In the genomic region with DNA sequence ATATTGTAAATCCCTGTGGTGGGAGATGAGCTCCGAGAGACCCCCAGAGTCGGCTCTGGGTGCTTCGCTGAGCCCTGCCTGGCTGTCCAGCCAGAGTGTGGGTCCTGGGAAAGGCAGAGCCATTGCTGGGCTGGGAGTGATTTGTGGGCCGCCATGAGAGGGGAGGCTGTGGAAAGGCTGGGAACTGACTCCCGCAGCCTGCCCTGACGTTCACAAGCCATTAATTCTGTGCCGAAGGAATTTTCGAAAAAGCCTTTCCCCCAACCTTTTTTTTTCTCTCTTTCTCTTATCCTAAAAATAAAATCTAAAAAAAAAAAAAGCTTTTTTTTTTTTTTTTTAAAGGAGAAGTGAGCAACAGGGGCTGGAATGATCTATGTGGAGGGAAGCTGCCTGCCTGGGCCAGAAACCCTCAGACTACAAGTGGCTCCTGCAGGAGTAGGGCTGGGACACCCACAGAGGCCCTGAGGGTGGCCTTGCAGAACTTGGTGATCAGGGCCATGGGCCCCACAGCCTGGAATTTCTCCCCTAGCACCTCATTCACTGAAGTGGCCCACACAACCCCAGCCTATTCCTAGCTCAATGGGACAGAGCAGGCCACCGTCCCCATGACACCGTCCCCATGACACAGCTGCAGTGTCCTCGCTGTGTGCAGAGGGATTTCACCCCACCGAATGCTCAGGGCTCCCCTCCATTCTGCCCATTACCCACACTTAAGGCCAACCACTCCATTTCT, we compare ENCODE assay signal across 12 mouse cellular contexts. TPM values are rescaled to one million over a fixed set of nuclear protein-coding genes. Genes with fewer than 3 reads are reported as not detected.
DNase-seq lines count a peak whose midpoint lies in the region; ATAC-seq and TF ChIP-seq lines count a peak whose summit lies in the region.
"Had no signal": no experiment of that assay in that cellular context is flagged by ENCODE, and none has a peak within 500 bp of the region (broad histone marks: within the 10 kb centered on the region; RNA-seq: fewer than 3 reads in every experiment).

No protein-coding gene starts in this region.

- H3K27me3 ChIP-seq in lung, embryonic 16.5 days (ENCODE audit: control insufficient read depth, insufficient read depth, low read depth, low read length): no peaks in the 10 kb centered on the region
- no peaks in the 10 kb centered on the region for H3K27me3 ChIP-seq in limb, embryonic 10.5 days (ENCODE audit: low read depth, poor library complexity, severe bottlenecking)
- no peaks in the 10 kb centered on the region for H3K27me3 ChIP-seq in stomach, postnatal 0 days (ENCODE audit: control insufficient read depth, insufficient read depth, low read length)

- peak overlapping the region; percentile 49 for H3K9ac ChIP-seq in lung, embryonic 16.5 days (ENCODE audit: low read length)
- H3K9ac ChIP-seq in stomach, postnatal 0 days (ENCODE audit: low read length): no peak overlapping the region

- ATAC-seq in lung, embryonic 16.5 days (ENCODE audit: low read depth): peak; percentile 82
- no peak for ATAC-seq in stomach, postnatal 0 days (ENCODE audit: low FRiP score, low TSS enrichment)

- intact Hi-C loops in gastrocnemius, adult 2 months (cut with DNase I): no loop called here
- intact Hi-C loops in gastrocnemius, postnatal 36 days (cut with DNase I): no loop called here

- peak overlapping the region; percentile 32 for H3K4me2 ChIP-seq in lung, embryonic 16.5 days (ENCODE audit: low read depth, low read length)
- no peak overlapping the region for H3K4me2 ChIP-seq in stomach, postnatal 0 days (replicated peaks; ENCODE audit: low read depth)

- peak overlapping the region; percentile 53 for H3K4me3 ChIP-seq in gastrocnemius, adult 2 months
- H3K4me3 ChIP-seq in lung, embryonic 16.5 days (ENCODE audit: low read length): no peak overlapping the region
- H3K4me3 ChIP-seq in lung, adult 2 months (replicated peaks; ENCODE audit: extremely low read depth, low read depth, low read length): no peak overlapping the region
- H3K4me3 ChIP-seq in limb, embryonic 10.5 days: no peak overlapping the region
- H3K4me3 ChIP-seq in stomach, postnatal 0 days (ENCODE audit: low read depth, low read length): no peak overlapping the region
- H3K4me3 ChIP-seq: midbrain, embryonic 10.5 days had no signal

- no peak for TF ChIP-seq CTCF in gastrocnemius, adult 2 months (IDR thresholded peaks at IDR 0.05)
- no peak for TF ChIP-seq CTCF in lung, adult 2 months (IDR thresholded peaks at IDR 0.05; ENCODE audit: insufficient read depth, low read length)
- TF ChIP-seq CTCF in stomach, postnatal 0 days (IDR thresholded peaks at IDR 0.05; ENCODE audit: low read depth): no peak

- peak overlapping the region; percentile 84 for H3K27ac ChIP-seq in gastrocnemius, adult 2 months
- H3K27ac ChIP-seq in lung, embryonic 16.5 days (ENCODE audit: low read length): peak overlapping the region; percentile 95
- H3K27ac ChIP-seq in limb, embryonic 10.5 days: peak overlapping the region; percentile 71
- H3K27ac ChIP-seq in stomach, postnatal 0 days (replicated peaks): peak overlapping the region; percentile 79
- H3K27ac ChIP-seq: midbrain, embryonic 10.5 days had no signal

- peak; percentile 29 for DNase-seq in gastrocnemius, adult 2 months
- no peak for DNase-seq in gastrocnemius, postnatal 36 days
- no peak for DNase-seq in lung, adult 2 months
- no peak for DNase-seq in limb, embryonic 10.5 days (ENCODE audit: low spot score)
- no peak for DNase-seq in stomach, postnatal 0 days (ENCODE audit: low spot score)
- no peak for DNase-seq in thymus, adult 18-20 months
- no peak for DNase-seq in cerebellum, postnatal 36 days
- DNase-seq: cerebellum, adult 11 months had no signal

- peaks cover 59% of the 10 kb centered on the region for H3K4me1 ChIP-seq in lung, embryonic 16.5 days (replicated peaks; ENCODE audit: control insufficient read depth, insufficient read depth, low read length)
- H3K4me1 ChIP-seq in lung, adult 2 months (ENCODE audit: control insufficient read depth, insufficient read depth, low read length): peaks cover 37% of the 10 kb centered on the region
- H3K4me1 ChIP-seq in limb, embryonic 10.5 days: peaks cover 79% of the 10 kb centered on the region
- H3K4me1 ChIP-seq in stomach, postnatal 0 days (replicated peaks; ENCODE audit: control insufficient read depth, insufficient read depth): peaks cover 3% of the 10 kb centered on the region; the same call in 1 of the 2 replicates

- TF ChIP-seq POLR2A in lung, adult 2 months (IDR thresholded peaks at IDR 0.05; ENCODE audit: borderline replicate concordance, extremely low read depth, low read depth, low read length): no peak

- peaks cover 3% of the 10 kb centered on the region for H3K36me3 ChIP-seq in lung, embryonic 16.5 days (ENCODE audit: control insufficient read depth, insufficient read depth, low read length)
- H3K36me3 ChIP-seq in limb, embryonic 10.5 days: 0 out of 2 replicates have a peak, but pooled peaks cover 2% of the 10 kb centered on the region
- no peaks in the 10 kb centered on the region for H3K36me3 ChIP-seq in stomach, postnatal 0 days (ENCODE audit: control insufficient read depth, insufficient read depth, low read length)
- H3K36me3 ChIP-seq: midbrain, embryonic 10.5 days had no signal

- WGBS in lung, embryonic 16.5 days: 33% methylated on average over 12 of the region's 12 CpGs
- WGBS in lung, adult 2 months: 59% methylated on average over 12 of the region's 12 CpGs
- 50% methylated on average over 12 of the region's 12 CpGs for WGBS in limb, embryonic 10.5 days
- 48% methylated on average over 12 of the region's 12 CpGs for WGBS in stomach, postnatal 0 days

- TF ChIP-seq EP300 in stomach, postnatal 0 days (optimal IDR thresholded peaks at IDR 0.05): no peak

- H3K9me3 ChIP-seq in lung, embryonic 16.5 days (ENCODE audit: control insufficient read depth, low read length): no peaks in the 10 kb centered on the region
- H3K9me3 ChIP-seq in limb, embryonic 10.5 days (replicated peaks): no peaks in the 10 kb centered on the region
- no peaks in the 10 kb centered on the region for H3K9me3 ChIP-seq in stomach, postnatal 0 days (ENCODE audit: control insufficient read depth, low read length)
- H3K9me3 ChIP-seq: midbrain, embryonic 10.5 days had no signal

RNA-seq across cellular contexts. Expression of a gene that starts 11.3 kb away (rescaled TPM):
- total RNA-seq in gastrocnemius, adult 2 months (2021): 10 to 100 TPM; 14.7 to 26.7 TPM
- 10 to 100 TPM; 19.0 to 21.8 TPM for total RNA-seq in gastrocnemius, postnatal 36 days (2021)
- 45.2 and 47.8 TPM in 2 replicates for polyA plus RNA-seq in lung, embryonic 16.5 days (2015; fragmentation: Nextera tagmentation; extraction: Ambion mirVana)
- polyA plus RNA-seq in lung, adult 2 months (2012; rRNA removed): 146 and 185 TPM in 2 replicates
- 27.9 and 30.9 TPM in 2 replicates for polyA plus RNA-seq in limb, embryonic 10.5 days (2016; fragmentation: Nextera tagmentation; extraction: Ambion mirVana)
- 9.7 and 10.4 TPM in 2 replicates for polyA plus RNA-seq in stomach, postnatal 0 days (2015; fragmentation: Nextera tagmentation; extraction: Ambion mirVana)

RNA-seq across cellular contexts. Expression of a gene that starts 38.7 kb away (rescaled TPM):
- total RNA-seq in gastrocnemius, adult 2 months (2021): not detected
- not detected for total RNA-seq in gastrocnemius, postnatal 36 days (2021)
- not detected in 2 replicates for polyA plus RNA-seq in lung, embryonic 16.5 days (2015; fragmentation: Nextera tagmentation; extraction: Ambion mirVana)
- polyA plus RNA-seq in lung, adult 2 months (2012; rRNA removed): not detected in 2 replicates
- not detected in 2 replicates for polyA plus RNA-seq in limb, embryonic 10.5 days (2016; fragmentation: Nextera tagmentation; extraction: Ambion mirVana)
- polyA plus RNA-seq in stomach, postnatal 0 days (2015; fragmentation: Nextera tagmentation; extraction: Ambion mirVana): not detected in 2 replicates
- total RNA-seq: hematopoietic stem cell, adult 5-6 weeks; left cerebral cortex, adult 8-10 months had no signal
- polyA plus RNA-seq: midbrain, embryonic 10.5 days had no signal

RNA-seq across cellular contexts. Expression of a gene that starts 51.9 kb away (rescaled TPM):
- under 1 TPM in 1 of 2 experiments, not detected in 1; 0.06 TPM for total RNA-seq in gastrocnemius, adult 2 months (2021)
- not detected for total RNA-seq in gastrocnemius, postnatal 36 days (2021)
- 0.08 and 0.16 TPM in 2 replicates for polyA plus RNA-seq in lung, embryonic 16.5 days (2015; fragmentation: Nextera tagmentation; extraction: Ambion mirVana)
- polyA plus RNA-seq in lung, adult 2 months (2012; rRNA removed): 1.0 and 1.3 TPM in 2 replicates
- polyA plus RNA-seq in limb, embryonic 10.5 days (2016; fragmentation: Nextera tagmentation; extraction: Ambion mirVana): 0.24 and 0.31 TPM in 2 replicates
- 0.10 TPM in 2 replicates for polyA plus RNA-seq in stomach, postnatal 0 days (2015; fragmentation: Nextera tagmentation; extraction: Ambion mirVana)
